Mouse (Mus musculus) cerebellum, adult 18-20 months (tissue): Measurements from ENCODE around the gene Igf1.
A peak's percentile ranks its signal among the peaks of the same experiment; 100 is the strongest.

Source experiments
- DNase-seq, 2 experiments: peaks; one replicate each; pipeline ENCODE4 v3.0.0; 2021

Igf1 gene

DNA sequence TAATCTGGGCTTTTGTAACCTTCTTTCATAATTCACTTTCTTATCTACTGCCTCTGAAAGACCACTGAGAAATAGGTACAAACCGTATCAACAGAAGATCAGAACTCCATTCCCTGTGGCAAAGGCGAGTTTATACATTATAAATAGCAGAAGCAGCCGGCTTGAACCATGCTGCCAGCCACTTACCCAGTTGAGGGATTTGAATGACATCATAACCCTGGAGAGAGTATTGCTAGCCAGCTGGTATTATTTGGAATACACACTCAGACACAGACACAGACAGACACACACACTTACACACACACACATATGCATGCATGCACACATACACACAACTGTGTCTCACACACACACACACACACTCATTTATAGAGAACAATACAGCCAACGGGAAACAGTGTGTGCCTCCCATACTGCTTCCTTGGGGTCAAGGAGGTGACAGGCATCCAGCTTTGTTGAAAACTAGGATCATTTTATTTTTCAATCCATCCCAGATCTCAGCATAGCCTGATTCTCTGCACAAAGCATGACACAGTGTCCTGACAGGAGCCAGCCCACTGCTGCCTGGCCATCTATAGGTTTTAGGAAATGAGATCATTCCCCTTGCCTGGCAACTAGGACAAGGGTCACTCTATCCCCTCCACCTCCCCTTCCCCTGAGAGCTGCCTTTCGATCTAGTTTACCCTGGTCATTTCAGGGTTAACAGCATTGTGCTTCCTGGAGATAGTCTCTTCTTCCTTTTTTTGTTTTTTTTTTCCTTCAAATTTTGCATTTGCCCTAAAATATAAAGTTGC is at the start of gene Igf1:
Gene Igf1 (plus strand): TSS at position 253 of the 794 bp plus-strand sequence.
- no peak for DNase-seq

DNA sequence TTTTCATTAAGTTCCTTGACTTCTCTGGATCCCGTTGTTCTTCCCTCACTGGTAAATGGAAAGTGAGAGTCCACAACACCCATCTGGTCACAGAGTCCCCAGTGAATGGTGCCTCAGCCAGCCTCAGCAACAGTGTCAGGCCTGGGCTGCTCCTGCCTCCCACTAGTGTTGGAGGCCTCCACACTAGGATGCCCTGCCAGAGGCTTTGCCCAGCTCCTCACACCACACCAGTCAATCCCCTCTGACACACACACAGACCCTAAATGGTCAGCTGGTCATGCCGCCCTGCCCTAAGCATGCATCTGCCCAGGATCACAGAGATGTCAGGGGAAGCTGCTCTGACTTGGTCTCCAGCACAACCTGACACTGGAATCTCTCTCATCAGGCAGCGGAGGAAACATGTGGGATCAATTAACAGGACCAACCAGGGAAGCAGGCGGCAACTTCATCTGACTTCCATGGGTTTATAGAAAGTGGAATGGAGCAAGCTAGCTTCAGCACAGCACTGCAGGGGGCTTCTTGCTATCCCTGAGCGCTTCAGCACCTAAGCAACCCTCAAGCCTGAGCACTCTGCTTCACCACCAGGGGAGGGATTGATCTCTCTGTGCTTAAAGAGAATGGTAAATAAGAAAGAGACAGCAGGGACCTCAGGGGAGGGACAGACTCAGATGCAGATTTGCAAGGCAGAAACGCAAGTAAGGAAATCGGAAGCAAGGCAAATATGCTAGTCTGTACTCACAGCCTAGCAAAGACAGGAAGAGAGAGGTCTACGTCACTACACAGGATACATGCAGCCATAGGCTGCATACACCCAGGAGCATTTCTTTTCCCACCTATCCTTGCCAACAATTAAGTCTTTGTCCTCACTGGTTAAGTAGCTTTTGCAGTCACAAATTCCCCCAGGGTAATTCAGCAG is 45.6 kb upstream of the Igf1 start:
- DNase-seq = no peak

DNA sequence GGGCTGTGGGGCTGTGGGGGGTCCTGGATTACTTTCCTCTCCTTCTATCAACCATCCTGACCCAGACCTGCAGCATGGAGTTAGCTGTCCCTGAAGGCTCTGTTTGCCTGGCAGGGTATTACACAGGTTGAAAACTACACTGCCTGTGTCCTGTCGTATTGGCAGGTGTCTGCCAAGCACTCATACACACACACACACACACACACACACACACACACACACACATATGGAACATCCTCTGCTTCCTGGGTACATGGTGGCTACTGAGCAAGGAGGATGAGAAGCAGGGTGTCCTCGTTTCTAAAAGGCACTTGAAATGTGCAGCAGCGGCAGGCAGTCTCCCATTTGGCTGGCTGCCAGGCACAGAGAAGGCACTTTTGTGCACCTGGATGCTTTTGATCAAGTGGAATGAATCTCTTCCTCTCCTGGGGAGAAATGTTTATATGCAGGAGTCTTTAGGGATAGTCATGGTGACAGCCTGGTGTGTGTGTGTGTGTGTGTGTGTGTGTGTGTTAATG is 44.9 kb upstream of the Igf1 start:
- DNase-seq = peak; percentile 4 to 11

DNA sequence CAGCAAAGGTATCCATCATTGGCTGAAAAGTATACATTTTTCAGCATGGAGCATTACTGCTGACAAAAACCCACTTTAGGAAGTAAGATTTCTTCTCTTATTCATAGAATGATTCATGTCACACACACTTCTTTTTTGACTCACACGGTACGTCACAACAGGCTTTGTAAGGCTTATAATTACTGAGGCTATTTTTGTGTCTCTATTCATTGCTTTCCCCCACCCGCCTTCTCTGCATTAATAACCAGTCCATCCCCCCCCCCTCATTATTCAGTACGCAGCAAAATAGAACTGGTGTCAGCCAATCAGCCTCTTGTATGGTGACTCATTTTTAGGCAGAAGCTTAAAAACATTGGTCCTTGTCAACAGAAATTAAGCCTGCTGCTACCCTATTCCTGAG is 41.2 kb upstream of the Igf1 start:
- no peak for DNase-seq

DNA sequence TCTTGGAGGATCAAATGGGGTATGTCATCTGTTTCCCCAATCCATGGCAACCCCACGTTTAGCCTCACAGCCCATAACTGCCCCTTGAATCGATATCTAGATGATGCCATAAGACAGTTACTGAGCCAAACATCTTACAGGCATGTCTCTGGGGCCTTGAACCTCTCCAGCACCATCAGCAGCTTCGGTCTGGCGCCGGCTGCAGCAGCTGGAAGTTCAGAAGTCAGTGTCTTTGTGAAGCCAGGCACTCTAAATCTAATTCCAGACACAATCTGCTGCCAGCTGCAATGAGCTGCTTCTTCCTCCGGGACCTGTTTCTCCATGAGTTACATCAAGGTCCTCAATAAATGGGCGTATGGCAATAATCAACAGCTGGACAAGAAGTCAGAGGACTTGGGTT is 40.3 kb upstream of the Igf1 start:
- DNase-seq = no peak

DNA sequence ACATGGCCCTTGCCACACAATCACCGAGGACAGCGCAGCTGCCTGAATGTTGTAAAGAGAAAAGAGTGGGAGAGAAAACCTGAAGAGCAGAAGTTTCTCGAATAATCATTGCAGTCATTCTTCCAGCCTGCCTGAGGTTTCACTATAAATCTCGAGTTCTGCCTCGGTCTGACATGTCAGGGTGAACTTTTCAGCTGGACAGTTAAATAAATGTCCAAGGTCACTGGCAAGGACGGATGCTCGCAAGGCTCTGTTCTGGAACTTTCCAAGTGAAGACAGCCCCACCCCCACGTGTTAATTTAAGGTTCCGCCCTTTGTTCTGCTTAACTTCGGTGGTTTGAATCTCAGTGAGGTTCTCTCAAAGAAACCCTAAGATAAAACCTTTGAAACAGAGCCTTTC is 36.2 kb upstream of the Igf1 start:
- DNase-seq = no peak

DNA sequence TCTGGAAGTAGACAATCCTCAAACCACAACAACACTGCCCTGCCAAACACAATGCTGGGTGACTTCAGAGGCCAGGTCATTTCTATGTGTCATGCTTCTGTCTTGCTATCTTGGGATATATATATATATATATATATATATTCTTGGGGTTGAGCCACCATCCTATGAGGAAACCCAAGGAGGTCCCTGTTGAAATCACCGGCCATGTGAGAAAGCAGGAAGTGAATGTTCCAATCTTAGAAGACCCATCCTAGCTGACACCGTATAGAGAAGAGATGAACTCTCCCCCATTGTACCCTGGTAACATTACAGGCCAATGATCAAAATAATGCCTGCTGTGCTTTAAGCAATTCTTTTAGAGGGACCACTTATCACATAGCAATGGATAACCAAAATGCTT is 28.1 kb upstream of the Igf1 start:
- DNase-seq = no peak

DNA sequence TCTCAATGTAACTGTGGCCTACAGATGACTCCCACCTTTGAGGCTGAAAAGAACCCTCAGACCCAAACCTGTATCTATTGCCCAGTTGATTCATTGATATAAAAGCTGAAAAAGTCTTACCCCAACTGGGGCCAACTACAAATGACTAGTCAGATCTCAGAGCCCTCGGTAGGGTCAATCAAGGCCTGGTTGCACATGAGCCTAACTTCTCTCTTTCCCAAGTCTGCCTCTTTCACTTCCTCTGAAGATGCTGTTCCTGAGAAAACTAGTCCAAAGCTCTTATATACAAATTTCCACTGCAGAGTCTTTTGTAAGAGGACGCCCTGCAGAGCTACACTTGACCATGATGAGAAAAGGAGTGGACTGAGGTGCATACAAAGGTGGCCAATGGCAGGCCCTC is 27.4 kb upstream of the Igf1 start:
- DNase-seq = no peak

DNA sequence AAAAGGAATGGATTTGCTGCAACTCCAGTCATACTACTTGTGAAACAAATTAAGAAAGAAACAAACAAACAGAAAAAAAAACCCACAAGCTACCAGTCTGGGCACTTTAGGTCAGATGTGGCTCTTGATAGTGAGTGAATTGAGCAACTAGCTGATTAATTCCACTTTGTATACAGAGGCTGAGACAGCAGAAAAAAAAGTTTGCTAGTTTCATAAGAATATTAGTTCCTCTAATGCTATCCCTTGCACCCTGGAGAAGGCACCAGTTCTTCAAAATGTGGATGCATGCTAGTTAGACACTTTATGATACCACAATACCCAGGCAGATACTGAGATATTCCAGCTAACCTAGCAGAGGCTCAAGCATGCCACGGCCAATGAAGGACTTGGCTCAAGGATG is 26.0 kb upstream of the Igf1 start:
- DNase-seq = no peak

DNA sequence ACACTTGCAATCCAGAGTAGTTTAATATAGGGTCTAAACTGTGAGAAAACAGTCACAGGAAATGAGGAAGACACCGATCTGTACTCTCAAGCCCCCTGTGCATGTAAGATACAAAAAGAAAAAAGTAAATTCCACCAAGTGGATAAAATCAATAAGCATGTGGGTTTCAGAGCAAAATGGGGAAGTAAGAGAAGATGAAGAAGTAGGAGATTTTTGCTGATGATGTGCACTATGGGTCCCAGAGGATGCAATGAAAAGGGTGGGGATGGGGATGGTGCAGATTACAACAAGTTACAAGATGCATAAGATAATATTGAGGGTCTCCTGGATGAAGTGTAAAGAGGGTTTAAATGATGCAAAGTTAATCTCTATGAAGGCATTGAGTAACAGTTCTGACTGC is 18.6 kb upstream of the Igf1 start:
- DNase-seq = no peak

DNA sequence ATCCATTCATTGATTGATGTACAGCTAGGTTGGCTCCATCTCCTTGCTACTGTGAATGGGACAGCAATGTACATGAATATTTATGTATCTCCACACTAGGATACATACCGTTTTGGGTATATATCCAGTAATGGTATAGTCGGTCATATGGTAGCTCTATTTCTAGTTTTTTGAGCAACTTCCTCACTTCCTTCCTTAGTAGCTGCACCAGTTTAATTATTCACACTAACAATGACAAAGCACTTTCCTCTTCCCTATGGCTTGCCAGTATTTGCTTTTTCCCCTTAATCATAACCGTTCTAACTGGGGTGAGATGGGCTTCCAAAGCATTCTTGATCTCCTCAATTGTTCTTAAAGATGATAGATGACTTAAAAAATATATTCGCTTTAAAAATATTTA is 15.6 kb upstream of the Igf1 start:
- no peak for DNase-seq

DNA sequence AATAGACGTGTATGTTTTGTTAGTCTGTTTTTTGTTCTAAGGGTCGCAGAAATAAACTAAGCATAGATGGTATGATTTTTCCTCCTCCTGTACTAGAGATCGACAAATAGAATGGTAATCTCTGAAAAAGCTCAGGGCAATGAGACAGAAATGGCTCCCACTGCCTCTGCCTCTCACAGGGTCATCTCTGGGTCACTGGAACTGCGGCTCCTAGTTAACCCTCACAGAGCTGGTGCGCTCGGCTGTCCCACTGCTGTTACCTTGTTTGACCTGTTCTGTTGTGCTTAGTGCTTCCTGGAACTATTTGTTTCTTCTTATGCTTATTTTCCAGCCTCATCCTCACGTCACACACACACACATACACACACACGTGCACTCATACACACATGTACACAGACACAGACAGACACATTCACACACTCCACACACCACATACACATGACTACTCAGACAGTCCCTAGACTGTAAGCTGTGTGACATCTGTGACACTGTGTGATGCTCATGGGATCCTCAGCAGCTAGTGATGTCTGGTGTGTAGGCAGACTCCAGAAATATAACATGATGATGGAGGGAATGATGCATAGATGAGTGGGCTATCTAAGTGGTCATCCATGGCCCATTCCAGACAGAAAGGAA is 13.0 kb upstream of the Igf1 start:
- DNase-seq = no peak

DNA sequence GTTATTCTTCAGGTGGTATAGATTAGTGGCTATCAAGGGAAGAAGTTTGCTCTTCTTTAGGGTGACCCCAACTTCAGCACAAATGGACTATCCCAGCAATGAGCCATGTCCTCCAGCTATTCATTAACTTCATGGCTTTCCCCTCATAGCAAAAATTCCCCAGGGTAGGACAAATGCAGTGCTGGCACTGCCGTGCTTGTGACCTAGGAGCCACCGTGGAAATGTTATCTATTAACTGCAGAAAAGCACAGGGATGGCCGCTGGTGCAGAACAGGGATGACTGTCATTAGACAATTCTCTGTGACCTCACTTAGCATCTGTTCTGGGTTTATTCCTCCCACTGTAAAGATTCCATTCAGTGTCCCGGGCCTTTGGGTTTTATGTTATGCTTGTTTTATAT is 10.2 kb upstream of the Igf1 start:
- DNase-seq = no peak

DNA sequence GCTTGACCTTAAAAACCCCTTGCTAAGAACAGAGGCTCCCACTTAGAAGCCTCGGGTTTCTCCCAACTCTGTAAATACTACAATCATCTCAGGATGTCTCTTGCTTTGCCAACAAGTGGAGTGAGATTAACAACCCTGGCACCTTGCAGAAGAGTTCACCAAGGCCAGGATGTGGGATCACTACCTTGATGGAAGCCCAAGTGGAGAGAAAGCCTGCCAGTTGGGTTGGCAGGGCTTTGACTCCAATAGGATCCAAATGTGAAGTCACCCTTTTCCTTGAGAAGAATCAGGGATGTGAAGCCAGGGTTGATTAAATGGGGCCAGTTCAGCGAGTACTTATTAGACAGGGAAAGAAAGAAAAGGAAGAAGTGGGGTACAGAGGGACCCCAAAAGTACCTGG is 9.6 kb upstream of the Igf1 start:
- DNase-seq = no peak

DNA sequence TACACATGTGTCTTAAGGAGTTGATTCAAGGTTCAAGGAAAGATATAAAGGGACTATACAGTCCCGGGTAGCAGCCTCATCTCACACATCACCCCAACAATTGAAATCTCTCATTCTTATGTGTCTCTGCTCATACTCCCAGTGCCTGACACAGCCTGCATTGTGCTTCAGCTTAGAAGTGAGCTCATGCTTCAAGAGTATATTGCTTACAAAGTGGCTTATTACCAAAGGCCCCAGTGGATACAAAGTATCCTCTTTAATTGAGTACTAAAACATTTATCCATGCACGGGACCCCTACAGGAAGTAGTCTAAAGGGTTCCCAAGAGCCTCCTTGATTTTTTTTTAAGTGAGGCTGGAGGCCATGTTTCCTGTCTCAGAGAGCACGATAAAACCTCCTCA is 6.6 kb upstream of the Igf1 start:
- DNase-seq = no peak

DNA sequence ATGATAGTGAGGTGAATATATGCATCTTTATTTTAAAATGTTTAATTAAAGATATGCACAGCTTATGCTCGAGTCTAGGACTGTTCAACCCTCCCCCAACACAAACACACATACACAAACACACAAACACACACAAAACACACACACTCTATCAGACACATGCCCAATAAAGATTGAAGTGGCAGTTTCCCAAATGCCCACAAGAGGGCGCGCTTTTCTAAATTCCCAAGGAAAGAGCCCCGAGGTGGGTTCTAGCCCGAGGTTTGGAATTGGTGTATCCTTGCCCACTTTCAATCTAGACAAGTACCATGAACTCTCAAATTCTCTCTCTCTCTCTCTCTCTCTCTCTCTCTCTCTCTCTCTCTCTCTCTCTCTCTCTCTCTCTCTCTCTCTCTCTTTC is 3.7 kb upstream of the Igf1 start:
- peak; percentile 15 to 39 for DNase-seq

DNA sequence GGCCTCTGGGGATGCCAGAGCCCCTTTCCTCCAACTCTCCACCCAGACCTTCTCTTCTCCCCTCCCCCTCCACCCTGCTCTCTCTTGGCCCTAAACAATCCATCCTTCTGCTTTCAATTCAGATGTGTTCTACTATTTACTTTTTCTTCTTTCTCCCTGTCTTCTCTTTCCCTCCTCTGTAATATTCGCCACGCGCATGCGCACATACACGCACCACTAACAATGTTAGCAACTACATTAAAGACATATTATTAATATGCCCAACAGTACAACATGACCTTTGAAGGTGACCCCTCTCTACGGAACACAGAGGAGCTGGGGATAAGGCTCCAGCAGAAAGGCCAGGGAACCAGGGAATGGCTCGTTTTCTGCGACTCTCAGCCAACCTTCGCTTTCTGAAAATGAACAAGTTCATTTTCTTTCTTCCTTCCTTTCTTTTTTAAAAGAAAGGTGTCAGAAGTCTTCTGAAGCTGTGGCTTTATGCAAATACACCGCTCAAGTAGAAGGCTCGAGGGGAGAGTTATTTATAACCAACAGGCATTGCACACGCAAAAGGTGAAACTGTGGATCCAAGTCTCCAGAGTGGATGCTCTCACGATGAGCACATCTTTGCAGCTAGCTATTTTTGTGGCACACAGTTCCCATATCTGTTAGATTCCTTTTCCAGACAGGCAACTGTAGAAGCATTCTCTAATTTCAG is 2.5 kb upstream of the Igf1 start:
- DNase-seq = no peak

DNA sequence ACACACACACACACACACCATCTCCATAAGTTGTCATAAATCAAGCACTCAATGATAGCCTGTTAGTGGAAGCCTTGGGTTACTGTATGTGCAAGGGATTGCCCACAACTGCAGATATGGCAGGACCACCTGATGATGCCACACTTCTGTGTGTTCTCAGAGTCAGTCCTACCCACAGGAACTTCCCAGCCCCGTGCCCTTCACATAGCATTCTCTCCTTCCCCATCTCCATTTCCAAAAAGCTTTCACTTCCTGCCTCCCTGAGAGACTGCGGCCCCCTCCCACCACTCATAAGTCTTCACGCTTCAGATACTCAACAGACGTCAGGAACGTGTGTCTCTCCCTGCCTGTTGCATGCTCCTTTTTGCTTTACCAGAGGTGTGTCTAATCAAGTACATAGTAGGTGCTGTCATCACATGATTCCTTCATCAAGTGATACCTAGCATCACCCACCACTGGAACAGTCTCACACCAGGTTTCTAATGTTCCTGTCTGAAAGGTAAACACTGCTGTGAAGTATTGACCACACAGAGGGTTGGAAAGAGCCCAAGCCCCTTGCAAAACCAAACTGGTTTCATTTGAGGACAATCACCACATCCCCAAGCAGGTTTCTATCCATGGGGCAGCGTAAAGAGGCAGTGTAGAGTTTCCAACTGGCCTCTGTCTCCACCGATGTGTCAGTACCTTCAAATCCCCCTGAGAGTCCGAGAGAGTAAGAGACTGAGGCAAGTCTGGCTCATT is 680 bp upstream of the Igf1 start:
- DNase-seq = no peak

DNA sequence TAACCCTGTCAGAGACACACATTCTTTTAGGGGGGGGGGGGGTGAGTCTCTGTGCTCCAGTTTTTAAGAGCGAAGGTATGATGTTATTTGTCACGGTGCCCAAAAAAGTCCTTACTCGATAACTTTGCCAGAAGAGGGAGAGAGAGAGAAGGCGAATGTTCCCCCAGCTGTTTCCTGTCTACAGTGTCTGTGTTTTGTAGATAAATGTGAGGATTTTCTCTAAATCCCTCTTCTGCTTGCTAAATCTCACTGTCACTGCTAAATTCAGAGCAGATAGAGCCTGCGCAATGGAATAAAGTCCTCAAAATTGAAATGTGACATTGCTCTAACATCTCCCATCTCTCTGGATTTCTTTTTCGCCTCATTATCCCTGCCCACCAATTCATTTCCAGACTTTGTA is 874 bp downstream of the Igf1 start:
- DNase-seq = no peak

DNA sequence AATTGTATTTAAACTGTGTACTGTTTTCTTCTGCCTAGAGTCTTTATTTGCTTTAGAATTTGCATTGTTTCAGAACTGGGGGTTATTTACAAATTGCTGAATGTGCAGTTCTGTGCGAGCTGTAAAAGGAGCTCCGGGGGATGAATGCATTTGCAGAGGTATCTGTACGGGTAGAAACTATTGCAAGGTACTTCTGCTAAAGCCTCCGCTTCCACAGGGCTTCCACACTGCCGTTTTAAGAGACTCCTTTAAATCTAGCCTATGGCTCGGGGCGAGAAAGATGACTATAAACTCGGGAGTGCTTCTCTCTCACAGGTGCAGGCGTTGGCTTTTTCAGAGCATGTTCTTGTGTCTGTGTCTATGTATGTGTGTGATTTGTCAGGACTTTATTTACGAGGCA is 1.4 kb downstream of the Igf1 start:
- DNase-seq = no peak

DNA sequence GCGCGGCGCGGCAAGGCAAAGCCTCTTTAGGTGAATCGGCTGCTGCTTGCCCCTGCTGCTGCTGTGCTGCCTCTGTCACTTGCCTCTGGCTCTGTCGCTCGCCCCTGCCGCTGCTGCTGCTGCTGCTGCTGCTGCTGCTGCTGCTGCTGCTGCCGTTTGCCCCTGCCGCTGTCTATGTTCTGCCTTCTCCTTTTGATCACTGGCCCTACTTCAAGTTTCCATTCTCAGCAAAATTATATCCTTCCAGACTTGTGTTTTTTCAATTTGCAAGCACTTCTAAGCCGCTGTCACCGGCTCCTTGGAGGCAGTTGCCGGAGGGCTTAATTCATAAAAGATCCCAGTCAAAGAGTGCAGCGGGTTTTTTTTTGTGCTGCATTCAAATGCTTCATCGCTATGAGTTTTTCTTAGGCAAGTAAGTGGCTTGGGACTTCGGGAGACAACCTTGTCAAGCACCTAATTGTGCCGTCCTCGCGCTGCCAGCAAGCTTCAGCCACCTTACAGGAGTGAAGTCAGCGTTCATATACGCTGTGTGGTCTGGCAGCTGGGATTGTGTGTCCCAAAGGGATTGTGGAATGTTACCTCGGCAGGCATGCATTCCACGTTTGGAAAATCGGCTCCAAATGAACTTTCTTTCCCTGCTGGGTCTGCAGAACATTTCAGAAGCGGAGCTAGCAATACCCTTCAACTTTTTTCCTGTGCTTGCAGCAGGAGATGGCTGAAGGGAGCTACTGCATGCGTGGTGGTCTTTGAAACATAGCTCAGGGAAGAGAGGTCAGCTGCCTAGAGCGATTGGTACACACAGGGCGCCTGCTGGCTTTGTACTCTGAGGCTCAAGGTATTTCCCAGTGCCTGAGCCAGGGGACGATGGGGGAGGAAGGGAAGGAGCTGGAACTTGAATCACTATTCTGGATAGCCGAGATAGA is 2.4 kb downstream of the Igf1 start:
- DNase-seq = no peak
